Mouse (Mus musculus): ENCODE results near the gene Slf2.

The Slf2 gene

DNA sequence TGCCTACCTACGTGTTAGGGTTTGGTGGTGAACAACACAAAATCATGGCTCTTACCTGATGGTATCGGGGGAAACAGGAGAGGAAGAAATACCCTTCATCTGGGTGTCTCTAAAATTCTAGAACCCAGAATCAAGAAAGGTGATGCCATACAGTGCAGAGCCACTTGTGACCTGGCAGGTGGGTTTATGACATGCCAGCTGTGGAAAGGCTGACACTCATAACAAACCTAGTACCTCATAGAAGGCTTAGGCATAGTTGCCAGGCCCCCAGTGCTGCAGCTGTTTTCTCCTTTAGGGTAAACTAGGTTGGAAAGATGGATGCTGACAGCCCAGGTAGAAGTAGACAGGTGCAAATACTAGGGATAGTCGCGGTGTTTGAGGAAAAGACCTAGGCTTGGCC lies 53.5 kb downstream of the Slf2 start:
- DNase-seq (ENCODE audit: low spot score), result no peak

- DNase-seq (ENCODE audit: low spot score), result no peak
Measured at GRCm38 (mm10) chr19:44985159-44985988, 54.4 kb downstream of the Slf2 start.

DNA sequence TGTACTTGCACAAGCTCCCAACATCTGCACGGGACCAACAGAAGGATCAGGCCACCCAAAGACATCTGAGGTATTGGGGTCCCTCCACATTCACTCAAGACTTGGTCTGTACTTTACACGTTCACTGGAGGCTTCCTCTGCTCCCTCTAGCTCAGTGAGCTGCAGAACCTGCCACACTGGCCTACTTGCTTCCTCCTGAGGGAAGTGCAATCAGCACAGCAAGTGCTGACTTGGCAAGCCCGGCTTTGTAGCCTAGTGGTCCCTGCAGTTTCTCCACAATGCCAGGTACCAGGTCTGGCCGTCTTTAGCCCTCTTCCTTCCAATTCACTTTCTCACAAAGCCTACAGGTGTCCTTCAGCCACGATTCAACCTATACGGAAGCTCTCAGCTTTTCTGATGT lies 56.1 kb downstream of the Slf2 start:
- no peak for DNase-seq (ENCODE audit: low spot score)

DNA sequence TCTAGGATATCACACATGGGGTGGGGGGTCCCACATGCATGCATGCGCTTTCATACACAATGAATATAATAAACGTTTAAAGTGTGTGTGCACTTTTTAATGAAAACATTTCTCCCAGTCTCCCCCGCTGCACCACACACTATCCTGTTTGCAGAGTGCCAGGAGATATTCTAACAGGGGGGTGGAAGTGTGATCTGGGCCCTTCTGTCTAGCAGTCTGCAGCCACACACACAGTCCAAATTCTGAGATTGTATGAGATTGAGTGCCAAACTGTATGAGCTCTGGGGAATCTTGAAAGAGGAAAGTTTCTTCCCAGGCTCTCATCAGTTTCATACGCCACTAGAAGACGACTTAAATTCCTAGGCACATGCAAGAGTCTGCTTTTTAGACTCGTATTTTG lies 56.9 kb downstream of the Slf2 start:
- no peak for DNase-seq (ENCODE audit: low spot score)

DNA sequence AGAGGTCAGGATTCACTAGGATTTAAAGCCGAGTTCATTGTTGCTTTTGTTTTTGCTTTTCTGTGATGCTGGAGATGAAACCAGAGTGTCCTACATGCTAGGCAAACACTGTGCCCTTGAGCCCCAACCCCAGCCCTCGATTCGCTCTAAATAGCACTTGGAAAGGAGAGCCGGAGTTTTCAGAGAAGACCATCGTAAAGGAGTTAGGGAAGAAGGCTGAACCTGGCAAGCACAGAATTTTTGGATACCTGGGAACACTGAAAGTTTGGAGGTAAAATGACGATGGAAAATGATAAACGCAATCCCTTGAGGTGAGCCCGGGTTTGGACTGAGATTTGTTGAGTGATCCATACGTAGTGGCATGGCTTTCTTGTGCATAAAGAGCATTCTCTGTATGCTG lies 57.4 kb downstream of the Slf2 start:
- DNase-seq (ENCODE audit: low spot score), result no peak

- DNase-seq (ENCODE audit: low spot score), result peak; percentile 29
Measured at GRCm38 (mm10) chr19:44988831-44989566, 58.0 kb downstream of the Slf2 start, which contains the start of gene Sema4g. Gene Sema4g (plus strand): TSS chr19:44989101.

- DNase-seq (ENCODE audit: low spot score), result peak; percentile 13
Measured at GRCm38 (mm10) chr19:44989567-44990495, 58.9 kb downstream of the Slf2 start.

GRCm38 (mm10) chr19:44991031-44991430 lies 60.1 kb downstream of the Slf2 start:
- DNase-seq (ENCODE audit: low spot score), result no peak

GRCm38 (mm10) chr19:44992246-44992645 lies 61.3 kb downstream of the Slf2 start:
- no peak for DNase-seq (ENCODE audit: low spot score)

- no peak for DNase-seq (ENCODE audit: low spot score)
Measured at GRCm38 (mm10) chr19:44992712-44993111, 61.8 kb downstream of the Slf2 start.

DNA sequence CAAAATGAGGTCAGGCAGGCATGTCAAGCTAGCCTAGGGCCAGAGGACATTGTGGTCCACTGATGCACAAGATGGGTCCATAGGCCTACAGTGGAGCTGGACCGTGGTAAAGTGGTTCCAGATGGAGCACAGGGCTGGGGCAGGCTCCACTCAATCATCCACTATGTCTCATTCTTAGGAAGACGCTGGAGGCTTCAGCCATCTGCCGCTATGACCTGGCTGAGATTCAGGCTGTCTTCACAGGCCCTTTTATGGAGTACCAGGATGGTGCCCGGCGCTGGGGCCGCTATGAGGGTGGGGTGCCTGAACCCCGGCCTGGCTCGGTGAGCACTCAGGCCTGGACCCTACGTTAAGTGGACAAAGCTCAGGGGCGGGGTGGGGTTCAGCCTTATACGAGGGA lies 66.8 kb downstream of the Slf2 start:
- DNase-seq (ENCODE audit: low spot score), result no peak

DNA sequence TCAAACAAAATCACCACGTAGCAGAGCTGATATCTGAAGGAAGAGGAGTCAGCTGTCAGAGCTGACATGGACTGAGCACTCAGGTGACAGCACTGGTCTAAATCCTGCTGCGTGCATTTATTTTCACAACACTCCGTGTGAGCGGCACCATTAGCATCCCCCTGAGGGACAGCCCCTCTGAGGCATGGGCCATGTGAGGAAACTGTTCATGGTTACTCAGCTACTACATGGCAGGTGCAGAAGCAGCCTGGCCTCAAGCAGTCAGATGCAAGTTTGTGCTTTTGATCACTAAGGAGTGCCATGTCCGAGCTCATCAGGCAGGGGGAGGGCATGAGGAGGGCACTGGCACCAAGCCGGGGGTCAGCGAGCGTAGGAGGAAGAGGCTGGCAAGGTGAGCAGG lies 68.7 kb downstream of the Slf2 start:
- DNase-seq (ENCODE audit: low spot score), result no peak

DNA sequence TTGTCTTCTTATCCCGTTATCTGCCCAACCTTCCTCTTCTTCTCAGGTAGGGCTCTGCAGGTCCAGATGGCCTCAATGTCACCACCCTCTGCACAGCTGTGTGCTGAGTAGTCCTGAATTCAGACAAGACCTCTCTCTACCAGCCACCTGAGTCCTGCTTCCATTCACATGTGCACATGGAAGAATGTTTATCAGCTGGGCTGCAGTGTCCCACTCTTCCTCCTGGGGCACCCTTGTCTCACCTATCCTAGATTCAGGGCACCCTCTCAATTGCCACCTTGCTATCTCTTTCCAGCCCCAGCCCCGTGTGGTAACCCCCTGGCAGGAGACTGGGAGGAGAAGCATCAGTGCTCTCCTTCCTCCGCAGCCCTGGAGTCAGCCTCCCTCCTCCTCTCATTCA lies 71.3 kb downstream of the Slf2 start:
- DNase-seq (ENCODE audit: low spot score), result no peak

DNA sequence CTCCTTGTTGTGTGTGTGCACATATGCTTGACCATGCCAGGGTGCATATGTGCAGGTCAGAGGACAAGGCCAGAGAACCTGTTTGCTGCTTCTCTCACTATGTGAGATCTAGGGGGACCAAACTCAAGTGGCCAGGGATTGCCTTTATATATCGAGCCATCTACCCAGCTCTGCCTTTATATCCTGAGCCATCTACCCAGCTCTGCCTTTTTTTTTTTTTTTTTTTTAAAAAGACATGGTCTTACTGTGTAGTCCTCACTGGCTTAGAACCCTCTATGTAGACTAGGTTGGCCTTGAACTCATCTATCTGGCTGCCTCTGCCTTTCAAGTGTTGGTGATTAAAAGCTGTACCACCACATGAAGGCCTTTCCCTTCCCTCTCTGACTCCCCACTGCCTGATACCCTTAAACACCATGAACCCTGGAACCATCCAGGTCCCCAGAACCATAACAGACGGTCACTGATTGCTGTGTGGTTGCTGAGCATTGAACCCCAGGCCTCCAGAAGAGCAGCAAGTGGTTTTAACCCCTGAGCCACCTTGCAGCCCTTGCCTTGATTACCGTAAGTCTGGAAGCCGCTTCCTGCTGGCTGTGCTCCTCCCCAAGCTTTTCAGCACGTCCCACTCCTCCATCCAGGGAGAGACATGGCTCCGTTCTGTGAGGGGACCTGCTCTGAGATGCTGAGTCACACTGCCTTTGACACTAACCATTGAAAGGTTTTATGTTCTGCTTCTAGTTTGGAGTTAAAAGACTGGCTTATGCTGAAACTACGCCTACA lies 73.0 kb downstream of the Slf2 start:
- no peak for DNase-seq (ENCODE audit: low spot score)

DNA sequence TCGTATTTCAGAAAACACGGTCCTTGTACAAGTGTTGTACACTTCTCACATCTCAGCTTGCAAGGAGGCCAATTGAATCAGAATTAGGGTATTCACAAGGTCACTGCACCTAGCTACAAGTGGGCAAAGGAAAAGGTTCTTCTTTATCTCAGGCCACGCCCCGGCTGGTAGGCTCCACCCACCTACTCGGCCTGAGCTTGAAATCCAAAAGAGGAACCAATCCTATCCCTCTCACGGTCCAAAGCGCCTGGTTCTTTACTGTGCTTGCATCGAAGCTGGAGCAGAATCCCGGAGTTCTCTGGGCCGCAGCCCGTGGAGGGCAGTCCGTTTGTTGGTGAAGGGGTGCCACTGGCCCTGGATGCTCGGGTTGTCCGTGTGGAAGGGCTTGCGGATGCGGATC lies 74.5 kb downstream of the Slf2 start, which contains the start of gene Twnk:
TSS of gene Twnk (plus strand) at position 220 of the 400 bp plus-strand sequence.
- peak; percentile 57 for DNase-seq (ENCODE audit: low spot score)

DNA sequence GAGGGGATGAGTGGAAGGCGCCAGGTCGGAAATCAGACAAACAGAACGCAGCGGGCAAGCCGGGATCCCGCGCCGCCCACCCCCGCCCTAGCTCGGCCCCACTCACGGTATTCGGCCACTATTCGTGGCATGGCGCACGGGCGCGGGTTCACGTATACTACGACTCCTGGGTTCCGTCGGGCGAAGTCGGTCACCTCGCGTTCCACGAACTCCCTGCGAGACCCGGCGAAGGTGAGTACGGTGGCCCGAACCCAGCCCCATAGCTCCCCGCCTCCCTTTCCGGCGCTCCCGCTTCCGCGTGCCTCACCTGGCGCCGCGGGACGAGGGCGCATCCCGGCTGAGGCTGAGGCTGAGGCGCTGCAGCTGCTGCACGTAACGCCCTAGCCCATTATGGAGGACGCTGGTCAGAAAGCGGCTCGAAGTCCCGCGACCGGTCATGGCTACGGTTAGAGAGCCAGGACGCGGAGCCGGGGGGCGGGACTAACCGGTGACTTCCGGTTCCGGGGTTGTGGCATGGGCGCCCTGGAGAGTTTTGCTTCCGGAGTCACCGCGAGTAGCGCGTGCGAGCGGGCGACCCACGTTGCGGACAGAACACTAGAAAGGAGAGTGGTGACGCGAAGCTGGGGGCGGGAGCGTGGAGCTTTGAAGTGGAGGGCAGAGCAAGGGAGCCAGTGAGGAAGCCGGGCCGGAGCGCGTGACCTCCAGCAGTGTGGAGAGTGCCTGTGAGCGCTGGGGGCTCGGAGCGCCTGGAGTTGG lies 75.2 kb downstream of the Slf2 start, which contains the start of gene Mrpl43:
TSS of gene Mrpl43 (minus strand) at position 486 of the 756 bp plus-strand sequence.
- peak; percentile 94 for DNase-seq (ENCODE audit: low spot score)

DNA sequence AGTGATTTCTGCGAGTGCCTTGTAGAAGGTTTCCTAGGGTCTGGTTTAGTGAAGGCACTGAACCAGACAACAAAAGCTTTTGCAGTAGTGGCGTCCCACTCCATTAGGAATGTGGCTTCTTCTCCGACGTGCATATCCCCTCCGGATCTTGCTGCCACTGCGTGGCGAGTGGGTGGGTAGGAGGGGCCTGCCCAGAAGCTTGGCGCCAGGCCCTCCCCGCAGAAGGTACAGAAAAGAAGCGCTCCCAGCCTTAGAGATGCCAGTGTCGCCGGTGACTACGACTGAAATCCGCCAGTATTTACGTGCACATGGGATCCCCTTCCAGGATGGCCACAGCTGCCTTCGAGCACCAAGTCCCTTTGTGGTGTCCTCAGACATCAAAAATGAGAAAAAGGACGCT lies 76.1 kb downstream of the Slf2 start:
- no peak for DNase-seq (ENCODE audit: low spot score)

- DNase-seq (ENCODE audit: low spot score), result no peak
Measured at GRCm38 (mm10) chr19:45007425-45008191, 76.7 kb downstream of the Slf2 start.

DNA sequence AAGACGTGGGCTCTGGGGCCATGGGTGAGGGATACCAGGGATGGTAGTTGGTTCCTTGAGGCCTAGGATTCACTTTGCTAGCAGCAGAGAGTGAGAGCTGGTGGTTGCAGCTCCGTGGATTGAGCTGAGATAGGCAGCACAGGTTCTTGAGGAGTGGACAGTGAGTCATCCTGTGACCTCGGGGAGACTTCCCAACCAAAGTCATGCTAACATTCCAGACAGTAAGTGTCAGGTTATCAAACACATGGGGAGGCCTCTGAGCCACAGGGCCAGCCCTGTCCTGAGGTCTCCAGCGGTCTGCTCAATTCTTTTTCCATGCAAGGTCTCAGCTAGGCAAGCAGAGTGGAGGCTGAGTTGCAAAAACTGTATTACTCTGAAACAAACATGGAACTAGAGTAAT lies 79.7 kb downstream of the Slf2 start:
- no peak for DNase-seq (ENCODE audit: low spot score)

DNA sequence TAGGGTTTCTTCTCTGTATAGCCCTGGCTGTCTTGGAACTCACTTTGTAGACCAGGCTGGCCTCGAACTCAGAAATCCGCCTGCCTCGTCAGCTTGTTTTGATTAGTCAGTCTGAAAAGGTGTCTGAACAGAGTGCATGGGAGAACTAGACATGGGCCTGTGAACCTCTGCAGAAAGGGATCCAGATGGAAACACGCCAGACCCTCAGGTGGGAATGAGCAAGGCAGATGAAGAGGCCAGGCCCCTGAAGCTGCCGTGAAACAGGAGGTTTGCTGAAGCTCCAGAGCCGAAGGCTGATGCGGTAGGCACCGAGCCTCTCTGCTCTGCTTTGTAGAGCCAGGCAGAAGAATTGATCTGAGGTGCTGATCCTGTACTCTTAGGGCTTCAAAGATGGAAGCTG lies 81.3 kb downstream of the Slf2 start:
- DNase-seq (ENCODE audit: low spot score), result no peak
